Mouse (Mus musculus) lung, embryonic 16.5 days (tissue): ENCODE measurements around the gene Rnf24. TPM values are rescaled to one million over a fixed set of nuclear protein-coding genes. Genes with fewer than 3 reads are reported as not detected.
"Not testable (repeated sequence)": the region's sequence is repeated elsewhere in the genome, so short reads cannot be mapped to it uniquely, and the experiment has no call there.

Source experiments
- ATAC-seq: fragments of 200-750 bp; cut with Nextera tagmentation; 2 replicates; pipeline ENCODE4 v1.8.0; 2017; ENCODE audit warnings: low read depth, mild to moderate bottlenecking, moderate library complexity
- H3K27ac ChIP-seq: fragments of 300-500 bp; sonication (generic); 2 replicates; pipeline ENCODE4 v1.5.1; 2014; ENCODE audit warnings: mild to moderate bottlenecking, control low read depth, low read length
- H3K27me3 ChIP-seq: fragments of 300-500 bp; sonication (generic); 2 replicates; pipeline ENCODE4 v1.6.1; 2014; ENCODE audit warnings: low read depth, low read length, mixed read lengths; ENCODE audit not compliant: control insufficient read depth, insufficient read depth
- H3K36me3 ChIP-seq: fragments of 300-500 bp; sonication (generic); 2 replicates; pipeline ENCODE4 v1.6.1; 2014; ENCODE audit warnings: low read length; ENCODE audit not compliant: control insufficient read depth, insufficient read depth
- H3K4me1 ChIP-seq: fragments of 300-500 bp; sonication (generic); replicated peaks from 2 replicates; pipeline ENCODE4 v1.6.1; 2014; ENCODE audit warnings: low read length, mixed read lengths; ENCODE audit not compliant: control insufficient read depth, insufficient read depth
- H3K4me2 ChIP-seq: fragments of 300-500 bp; sonication (generic); 2 replicates; pipeline ENCODE4 v1.6.1; 2014; ENCODE audit warnings: low read depth, low read length, control low read depth
- H3K4me3 ChIP-seq: fragments of 300-500 bp; sonication (generic); 2 replicates; pipeline ENCODE4 v1.5.1; 2014; ENCODE audit warnings: mild to moderate bottlenecking, low read length, control low read depth
- H3K9ac ChIP-seq: fragments of 300-500 bp; sonication (generic); 2 replicates; pipeline ENCODE4 v1.6.1; 2014; ENCODE audit warnings: low read length, control low read depth
- H3K9me3 ChIP-seq: fragments of 300-500 bp; sonication (generic); 2 replicates; pipeline ENCODE4 v1.6.1; 2016; ENCODE audit warnings: low read length; ENCODE audit not compliant: control insufficient read depth
- WGBS: fragments of 180-500 bp; shearing (Covaris S2); extraction: QIAGEN DNeasy Blood & Tissue Kit; methylation state at CpG from one replicate; pipeline ENCODE4 v1.1.7; 2014; 5-methylcytosine and 5-hydroxymethylcytosine counted together
- polyA plus RNA-seq: library from polyadenylated mRNA; unstranded; fragments of >200 nt; fragmentation: Nextera tagmentation; extraction: Ambion mirVana; gene quantifications from 2 replicates; pipeline ENCODE4 v1.2.1, GENCODE M21; 2015

The Rnf24 gene
- polyA plus RNA-seq, 1 experiment from 2014 or later = 3.4 TPM

DNA sequence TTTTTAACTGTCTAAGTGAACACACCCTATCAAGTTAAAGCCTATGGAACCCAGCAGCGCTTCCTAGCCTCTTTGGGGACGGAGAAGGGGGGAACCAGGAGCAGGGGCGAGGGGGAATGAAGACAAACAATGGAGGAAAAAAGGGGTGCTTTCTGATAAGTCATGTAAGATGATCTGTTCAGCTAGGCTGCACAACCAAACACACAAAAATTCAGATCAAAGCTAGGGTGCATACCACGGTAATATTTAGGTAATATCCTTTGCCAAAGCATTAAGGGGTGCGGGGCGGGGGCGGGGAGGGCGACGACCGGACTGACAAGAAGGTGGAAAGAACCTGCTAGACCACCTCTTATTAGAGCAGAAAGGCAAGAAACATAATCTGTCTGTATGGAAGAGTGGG is 1.2 kb downstream of the Rnf24 start:
- Histone ChIP-seq H3K9ac (peak overlapping the region; percentile 86), H3K4me3 (peak overlapping the region; percentile 98), H3K27ac (no peak overlapping the region), H3K4me1 (peaks cover 11% of the 10 kb centered on the region), H3K27me3 (no peaks in the 10 kb centered on the region), H3K4me2 (peak overlapping the region; percentile 87), H3K9me3 (no peaks in the 10 kb centered on the region), H3K36me3 (no peaks in the 10 kb centered on the region)
- WGBS = 25% methylated on average over 10 of the region's 10 CpGs
- ATAC-seq = no peak

DNA sequence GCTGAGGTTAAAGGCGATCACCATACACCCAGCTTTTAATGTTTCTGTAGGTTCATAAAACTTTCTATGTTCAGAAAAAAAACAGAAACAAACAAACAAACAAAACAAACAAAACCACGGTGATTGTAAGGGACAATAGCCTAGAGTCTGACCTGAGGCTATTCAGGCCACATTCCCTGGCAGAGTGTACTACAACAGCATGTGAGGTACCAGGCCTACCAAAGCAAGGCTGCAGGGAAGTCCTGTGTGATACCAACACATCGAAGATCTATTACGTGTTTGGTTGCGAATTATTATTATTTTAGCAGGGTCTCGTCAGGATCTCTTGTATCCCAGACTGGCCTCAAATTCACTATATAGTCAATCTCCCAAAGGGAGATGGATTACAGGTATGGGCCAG is 2.4 kb downstream of the Rnf24 start:
- 78% methylated on average over 6 of the region's 6 CpGs for WGBS
- no peak for ATAC-seq
- Histone ChIP-seq H3K9me3 (no peaks in the 10 kb centered on the region), H3K9ac (no peak overlapping the region), H3K4me3 (no peak overlapping the region), H3K4me2 (no peak overlapping the region), H3K27me3 (no peaks in the 10 kb centered on the region), H3K27ac (no peak overlapping the region), H3K36me3 (no peaks in the 10 kb centered on the region), H3K4me1 (peaks cover 13% of the 10 kb centered on the region)

DNA sequence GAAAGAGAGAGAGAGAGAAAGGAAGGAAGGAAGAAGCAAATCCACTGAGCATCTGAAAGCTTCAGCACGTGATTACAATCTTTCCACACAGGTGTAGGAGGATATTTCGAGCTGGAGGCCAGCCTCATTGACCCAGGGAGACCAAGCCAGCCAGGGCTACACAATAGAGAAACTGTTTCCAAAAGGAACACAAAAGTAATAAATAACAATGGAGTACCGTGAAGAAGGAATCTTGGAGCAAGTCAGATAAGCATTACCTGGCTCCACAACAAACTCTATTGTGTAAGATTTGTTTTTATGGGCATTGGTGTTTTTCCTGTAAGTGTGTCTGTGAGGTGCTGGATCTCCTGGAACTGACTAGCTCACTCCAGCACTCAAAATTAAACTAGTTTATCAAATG is 7.1 kb downstream of the Rnf24 start:
- Histone ChIP-seq H3K9me3 (no peaks in the 10 kb centered on the region), H3K4me2 (no peak overlapping the region), H3K36me3 (no peaks in the 10 kb centered on the region)

DNA sequence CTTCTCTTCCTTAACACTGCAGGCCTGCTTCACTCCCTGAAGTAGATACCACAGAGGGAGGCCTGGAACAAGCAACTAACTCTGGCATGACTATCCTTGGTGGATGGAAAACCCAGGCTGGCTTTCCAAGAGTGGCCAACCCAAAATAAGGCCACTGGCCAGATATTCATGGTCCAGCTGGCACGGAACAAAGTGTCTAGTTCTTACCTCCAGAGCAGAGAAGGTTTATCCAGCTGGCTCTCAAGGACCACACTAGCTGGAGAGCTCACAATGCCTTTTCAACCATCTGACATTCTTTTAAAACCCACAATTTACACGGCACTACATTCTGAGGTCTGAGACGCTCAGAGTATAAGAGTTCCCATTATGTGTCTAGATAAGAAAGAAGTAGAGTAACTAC is 8.2 kb downstream of the Rnf24 start:
- Histone ChIP-seq H3K9me3 (no peaks in the 10 kb centered on the region), H3K4me3 (no peak overlapping the region), H3K4me2 (no peak overlapping the region), H3K27ac (peak overlapping the region; percentile 45), H3K4me1 (0 out of 2 replicates have a peak, but pooled peaks cover 3% of the 10 kb centered on the region), H3K27me3 (no peaks in the 10 kb centered on the region), H3K36me3 (no peaks in the 10 kb centered on the region), H3K9ac (no peak overlapping the region)
- ATAC-seq = peak; percentile 54; the same call in 1 of the 2 replicates
- WGBS = 56% methylated on average over 3 of the region's 3 CpGs

More for the DNA sequence above, 7.1 kb downstream of the Rnf24 start:
- 43% methylated on average over 3 of the region's 3 CpGs for WGBS
- Histone ChIP-seq H3K4me1 (0 out of 2 replicates have a peak, but pooled peaks cover 3% of the 10 kb centered on the region), H3K9ac (no peak overlapping the region), H3K27me3 (no peaks in the 10 kb centered on the region), H3K4me3 (no peak overlapping the region), H3K27ac (no peak overlapping the region)
- no peak for ATAC-seq

DNA sequence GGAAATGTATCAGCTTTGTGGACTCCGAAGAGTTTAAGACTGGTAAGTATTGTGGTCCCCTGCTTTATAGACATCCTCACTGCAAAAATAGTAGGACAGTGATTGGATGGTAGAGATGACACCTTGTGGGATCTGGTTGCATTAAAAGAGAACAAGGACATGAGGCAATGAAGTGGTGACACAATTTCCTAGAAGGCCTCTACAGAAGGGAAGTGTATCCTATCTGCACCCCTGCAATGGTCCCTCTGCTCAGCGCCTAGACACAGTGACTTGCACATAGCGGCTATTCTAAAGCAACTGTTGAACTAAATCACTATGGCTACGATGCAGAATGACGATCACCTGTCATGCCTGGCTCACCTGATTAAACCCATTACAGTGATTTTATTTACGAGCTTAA is 15.1 kb downstream of the Rnf24 start:
- WGBS = 80% methylated on average over 6 of the region's 6 CpGs
- Histone ChIP-seq H3K27me3 (no peaks in the 10 kb centered on the region), H3K4me2 (no peak overlapping the region), H3K9me3 (no peaks in the 10 kb centered on the region), H3K27ac (no peak overlapping the region), H3K9ac (no peak overlapping the region), H3K4me3 (no peak overlapping the region), H3K4me1 (no peaks in the 10 kb centered on the region), H3K36me3 (no peaks in the 10 kb centered on the region)
- no peak for ATAC-seq

DNA sequence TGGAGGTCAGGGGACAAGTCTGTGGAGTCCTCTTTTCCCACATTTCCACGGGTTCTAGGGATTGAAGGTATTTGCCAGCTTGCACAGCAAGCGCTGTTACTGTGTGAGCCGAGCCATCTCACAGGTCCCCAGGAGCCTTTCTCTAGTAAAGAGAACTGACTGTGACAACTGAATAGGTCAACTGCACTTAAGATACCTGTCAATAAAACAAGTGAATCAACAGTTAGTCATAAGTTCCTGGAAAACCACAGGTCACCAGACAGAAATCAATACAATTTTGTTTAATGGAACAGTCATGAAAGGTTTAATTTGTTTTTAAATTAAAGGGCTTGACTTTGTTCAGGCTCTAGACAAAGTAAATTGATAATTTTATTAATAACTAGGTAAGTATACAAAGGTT is 22.1 kb downstream of the Rnf24 start:
- H3K27me3 ChIP-seq = no peaks in the 10 kb centered on the region
- no peak overlapping the region for H3K9ac ChIP-seq
- 78% methylated on average over 3 of the region's 3 CpGs for WGBS

DNA sequence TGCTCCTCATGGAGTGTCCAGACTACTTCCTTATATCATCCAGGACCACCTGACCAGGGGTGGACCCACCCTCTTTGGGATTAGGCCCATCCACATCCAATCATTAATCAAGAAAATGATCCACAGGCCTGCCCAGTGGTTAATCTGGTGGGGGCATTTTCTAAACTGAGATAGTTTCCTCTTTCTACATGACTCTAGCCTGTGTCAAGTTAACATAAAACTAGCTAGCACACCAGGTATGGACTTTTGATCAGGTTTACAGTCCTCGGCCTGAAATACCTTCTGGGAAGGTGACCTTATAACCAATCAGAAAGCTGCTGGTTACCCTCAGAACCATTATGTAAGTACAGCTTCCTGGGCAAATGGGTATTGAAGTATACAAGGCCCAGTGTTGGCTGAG is 23.7 kb downstream of the Rnf24 start:
- H3K36me3 ChIP-seq = no peaks in the 10 kb centered on the region
- H3K4me3 ChIP-seq = no peak overlapping the region
- no peaks in the 10 kb centered on the region for H3K4me1 ChIP-seq
- no peak for ATAC-seq
- H3K27ac ChIP-seq = no peak overlapping the region
- H3K9me3 ChIP-seq = no peaks in the 10 kb centered on the region
- no peaks in the 10 kb centered on the region for H3K27me3 ChIP-seq
- no peak overlapping the region for H3K4me2 ChIP-seq
- WGBS = 96% methylated on average over 1 of the region's 1 CpGs
- H3K9ac ChIP-seq = no peak overlapping the region

More for the DNA sequence above, 22.1 kb downstream of the Rnf24 start:
- no peaks in the 10 kb centered on the region for H3K4me1 ChIP-seq
- no peak overlapping the region for H3K4me2 ChIP-seq
- no peaks in the 10 kb centered on the region for H3K36me3 ChIP-seq
- ATAC-seq = no peak
- H3K9me3 ChIP-seq = no peaks in the 10 kb centered on the region
- H3K4me3 ChIP-seq = no peak overlapping the region
- no peak overlapping the region for H3K27ac ChIP-seq

DNA sequence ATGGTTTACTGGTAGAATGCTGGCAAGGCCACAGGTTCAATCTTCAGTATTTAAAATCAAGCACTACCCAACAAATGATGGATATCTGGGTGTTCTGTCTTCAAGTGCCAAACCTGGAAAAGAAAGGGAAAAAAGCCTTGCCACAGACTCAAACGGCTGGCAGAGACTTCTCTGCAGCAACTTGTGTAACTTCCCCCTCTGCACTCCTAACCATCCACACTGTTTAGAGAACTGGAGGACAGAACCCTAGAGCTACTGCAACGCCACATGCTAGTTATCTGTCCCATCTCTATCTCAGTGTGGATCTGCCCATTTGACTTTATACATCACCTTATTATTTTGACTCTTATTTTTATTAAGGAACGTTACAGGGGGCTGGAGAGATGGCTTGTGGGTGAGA is 26.6 kb downstream of the Rnf24 start:
- no peak overlapping the region for H3K9ac ChIP-seq
- 37% methylated on average over 3 of the region's 3 CpGs for WGBS
- no peak for ATAC-seq
- no peaks in the 10 kb centered on the region for H3K36me3 ChIP-seq
- no peak overlapping the region for H3K27ac ChIP-seq
- H3K27me3 ChIP-seq = no peaks in the 10 kb centered on the region
- H3K4me2 ChIP-seq = no peak overlapping the region
- H3K4me1 ChIP-seq = 0 out of 2 replicates have a peak, but pooled peaks cover 4% of the 10 kb centered on the region
- no peaks in the 10 kb centered on the region for H3K9me3 ChIP-seq
- H3K4me3 ChIP-seq = no peak overlapping the region

DNA sequence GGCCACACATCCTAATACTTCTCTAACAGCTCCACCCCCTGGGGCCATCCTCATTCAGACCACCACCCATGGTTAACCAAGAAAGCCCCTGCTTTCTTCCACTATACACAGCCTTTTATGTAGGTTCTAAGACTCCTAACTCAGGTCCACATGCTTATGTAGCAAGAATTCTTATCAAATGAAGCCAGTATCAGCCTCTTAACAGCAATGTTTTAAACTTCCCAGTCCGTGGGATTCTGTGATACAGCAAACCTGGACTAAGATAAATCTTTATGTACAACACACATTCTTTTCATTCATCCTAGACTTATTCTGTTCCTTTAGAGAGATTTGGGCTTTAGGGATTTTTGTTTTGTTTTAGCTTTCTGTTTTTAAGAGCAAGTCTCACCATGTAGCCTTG is 29.0 kb downstream of the Rnf24 start:
- H3K4me1 ChIP-seq = 0 out of 2 replicates have a peak, but pooled peaks cover 4% of the 10 kb centered on the region
- 56% methylated on average over 1 of the region's 1 CpGs for WGBS
- H3K27me3 ChIP-seq = no peaks in the 10 kb centered on the region
- ATAC-seq = no peak
- H3K9me3 ChIP-seq = no peaks in the 10 kb centered on the region
- H3K4me2 ChIP-seq = no peak overlapping the region
- no peak overlapping the region for H3K9ac ChIP-seq
- H3K36me3 ChIP-seq = no peaks in the 10 kb centered on the region
- H3K4me3 ChIP-seq = no peak overlapping the region
- H3K27ac ChIP-seq = no peak overlapping the region

DNA sequence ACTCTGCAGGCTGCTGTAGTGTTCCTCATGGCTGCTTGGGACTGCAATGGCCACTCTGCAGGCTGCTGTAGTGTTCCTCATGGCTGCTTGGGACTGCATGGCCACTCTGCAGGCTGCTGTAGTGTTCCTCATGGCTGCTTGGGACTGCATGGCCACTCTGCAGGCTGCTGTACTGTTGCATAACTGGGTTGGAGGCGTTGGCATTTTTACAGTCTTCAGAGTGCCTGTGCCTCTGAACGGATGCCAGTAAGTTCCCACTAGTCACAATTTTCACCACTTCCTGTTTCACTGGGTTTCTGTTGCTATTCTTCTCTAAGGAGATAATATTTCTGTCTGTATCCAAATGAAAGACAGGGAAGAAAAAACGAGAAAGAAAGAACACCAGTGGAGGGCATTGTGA is 31.5 kb downstream of the Rnf24 start:
- H3K9ac ChIP-seq, H3K4me1 ChIP-seq, H3K9me3 ChIP-seq, H3K4me3 ChIP-seq, H3K36me3 ChIP-seq, H3K27me3 ChIP-seq: not testable (repeated sequence)
- WGBS = 24% methylated on average over 3 of the region's 3 CpGs
- peak; percentile 84 for ATAC-seq
- 0 out of 2 replicates have a peak overlapping the region, but pooled peaks have one; percentile 7 for H3K4me2 ChIP-seq
- peak overlapping the region; percentile 52 for H3K27ac ChIP-seq
